1 mouse cellular context compared by ENCODE assay signal in genomic region chr9:72450363-72450762, GRCm38 (mm10).
A peak's percentile ranks its signal among the peaks of the same experiment; 100 is the strongest.
TF ChIP-seq lines count a peak whose summit lies in the region.

No protein-coding gene starts in this region.

TF ChIP-seq in CH12.LX, 34 proteins besides CTCF, POLR2A, EP300 and RAD21:
- TF ChIP-seq ETS1 (conservative IDR thresholded peaks at IDR 0.05; ENCODE audit: low read depth, low read length) (peak; percentile 40; the same call in 1 of the 2 replicates), ZNF384 (IDR thresholded peaks at IDR 0.05; ENCODE audit: low read depth, low read length) (no peak), SIN3A (IDR thresholded peaks at IDR 0.05; ENCODE audit: low read length) (peak; percentile 23; the same call in 1 of the 2 replicates), MYC (IDR thresholded peaks at IDR 0.05; ENCODE audit: low read depth, low read length) (0 out of 2 replicates have a peak, but pooled peaks have one; percentile 21)
